Mouse (Mus musculus) testis, postnatal 14 days (tissue): Measurements from ENCODE around the gene Hist2h3c2.

Source experiments
- DNase-seq: peaks from one replicate; pipeline ENCODE4 v3.0.0; 2021; ENCODE audit warnings: low spot score

Hist2h3c2 gene

DNA sequence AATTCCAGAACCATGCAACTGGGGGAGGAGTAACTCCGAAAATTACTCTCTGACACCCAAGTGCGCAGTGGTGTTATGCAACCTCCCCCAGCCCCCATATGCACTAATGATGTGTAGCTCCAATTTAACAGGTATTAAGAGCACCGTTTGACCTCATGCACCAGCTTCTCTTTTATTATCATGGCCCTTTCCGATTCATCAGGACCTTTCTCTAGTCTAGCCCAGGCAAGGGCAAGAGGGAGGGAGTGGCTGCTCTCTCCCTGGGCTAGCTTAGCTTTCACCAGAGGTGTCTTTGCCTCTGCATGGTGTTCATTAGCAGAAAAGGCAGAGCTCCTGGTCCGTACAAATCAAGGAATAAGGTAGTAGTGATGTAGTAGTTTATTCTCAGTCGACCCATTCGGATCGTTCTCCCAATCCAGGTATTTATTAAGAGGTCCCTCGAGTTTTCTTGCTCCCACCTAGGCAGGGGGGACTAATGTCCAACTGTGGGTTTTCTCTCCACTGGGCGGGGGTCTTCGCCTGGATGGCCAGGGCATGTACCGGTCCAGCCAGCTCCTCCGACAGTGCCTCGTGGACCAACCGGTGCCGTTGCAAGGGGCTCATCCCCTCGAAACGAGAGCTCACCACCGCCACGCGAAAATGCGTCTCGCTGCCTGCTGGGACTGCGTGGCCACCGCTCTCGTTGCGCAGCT, 42.3 kb downstream of the Hist2h3c2 start:
- no peak for DNase-seq

DNA sequence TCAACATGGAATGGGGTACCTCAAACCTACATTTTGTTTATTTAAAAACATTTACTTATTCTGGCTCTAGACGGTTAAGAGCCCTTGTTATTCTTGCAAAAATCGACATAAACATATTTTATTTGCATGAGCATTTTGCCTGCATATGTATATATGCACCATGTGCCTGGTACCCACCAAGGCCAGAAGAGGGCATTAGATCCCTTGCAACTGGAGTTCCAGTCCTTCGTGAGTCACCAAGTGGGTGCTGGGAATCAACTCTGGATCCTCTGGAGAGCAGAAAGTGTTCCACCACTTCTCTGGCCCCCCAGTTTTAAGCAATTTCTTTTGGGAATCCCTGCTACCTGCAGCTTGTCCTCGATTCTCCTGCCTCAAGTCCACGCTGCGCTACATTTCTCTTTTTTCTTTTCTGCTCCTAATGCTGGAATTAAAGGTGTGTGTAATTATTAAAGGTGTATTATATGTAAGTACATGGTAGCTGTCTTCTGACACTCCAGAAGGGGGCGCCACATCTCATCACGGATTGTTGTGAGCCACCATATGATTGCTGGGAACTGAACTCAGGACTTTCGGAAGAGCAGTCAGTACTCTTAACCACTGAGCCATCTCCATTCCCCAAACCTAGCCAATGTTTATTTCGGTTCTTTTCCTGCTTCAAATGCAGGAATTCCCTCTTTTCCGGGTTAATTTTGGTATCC, 43.2 kb downstream of the Hist2h3c2 start:
- no peak for DNase-seq

DNA sequence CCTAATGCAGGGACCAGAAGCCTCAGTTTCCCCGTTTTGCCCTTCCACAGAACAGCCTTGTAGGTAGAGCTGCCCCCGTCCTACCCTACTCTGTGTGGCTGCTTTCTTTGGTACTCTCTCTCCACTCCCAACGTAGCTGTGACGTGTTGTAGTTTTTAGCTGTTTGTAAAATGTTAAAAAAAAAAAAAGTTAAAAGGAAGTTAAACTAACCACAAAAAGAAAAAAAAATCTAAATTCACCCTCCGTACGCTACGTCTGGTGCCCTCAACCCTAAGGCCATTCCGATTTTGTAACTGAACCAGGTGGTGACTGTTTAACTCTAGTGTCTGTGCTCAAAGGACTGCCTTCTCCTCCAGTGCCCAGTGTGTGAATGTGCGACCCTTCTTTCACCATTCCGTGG, 44.0 kb downstream of the Hist2h3c2 start:
- DNase-seq: no peak

DNA sequence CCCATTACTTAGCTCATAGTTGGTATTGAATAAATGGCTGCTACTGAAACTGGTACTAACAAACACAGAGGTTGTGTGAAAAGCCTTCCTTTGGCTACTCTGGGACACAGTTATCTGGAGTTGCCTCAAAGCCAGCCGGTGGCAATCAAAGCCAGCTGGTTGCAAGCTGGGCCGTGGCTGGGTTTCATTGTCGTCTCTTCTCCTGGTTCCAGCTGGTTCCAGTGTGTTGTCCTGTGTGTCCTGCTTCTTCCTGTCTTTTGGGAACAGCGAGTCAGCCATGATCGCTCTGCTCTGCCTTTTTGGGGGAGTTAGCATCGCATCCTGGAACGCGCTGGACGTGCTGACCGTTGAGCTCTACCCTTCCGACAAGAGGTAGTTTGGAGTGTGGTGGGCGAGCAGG, 46.0 kb downstream of the Hist2h3c2 start:
- no peak for DNase-seq
